Mouse (Mus musculus) T-helper 1 cell (primary cell): Measurements from ENCODE around the gene Cflar.
"Not testable (repeated sequence)": the region's sequence is repeated elsewhere in the genome, so short reads cannot be mapped to it uniquely, and the experiment has no call there.

ENCODE experiments used
- in situ Hi-C: fragments of 300-600 bp; cut with MboI, MseI; formaldehyde crosslinking; loops from one replicate; pipeline ENCODE4 v1.15.1; 2025; ENCODE audit warnings: high pct_unique_total_duplicates

The Cflar gene

DNA sequence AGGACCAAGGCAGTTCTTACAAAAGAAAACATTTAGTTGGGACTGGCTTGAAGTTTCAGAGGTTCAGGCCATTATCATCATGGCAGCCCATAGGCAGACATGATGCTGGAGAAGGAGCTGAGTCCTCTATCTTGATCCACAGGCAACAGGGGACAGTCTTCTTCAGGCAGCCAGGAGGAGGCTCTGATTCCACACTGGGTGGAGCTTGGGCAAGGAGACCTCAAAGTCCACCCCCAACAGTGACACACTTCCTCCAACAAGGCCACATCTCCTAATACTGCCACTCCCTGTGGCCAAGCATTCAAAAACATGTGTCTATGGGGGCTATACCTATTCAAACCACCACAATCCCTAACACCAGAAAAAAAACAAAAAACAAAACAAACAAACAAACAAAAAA lies 62.0 kb downstream of the Cflar start:
- in situ Hi-C loops, result loop anchor here (10.0 kb wide), 1 partner anchor 462 kb away; the partner anchor contains the start of gene Als2

GRCm38 (mm10) chr1:58773905-58774304 lies 62.6 kb downstream of the Cflar start:
- in situ Hi-C loops, result loop anchor here (10.0 kb wide), 1 partner anchor 461 kb away; the partner anchor contains the start of gene Als2

DNA sequence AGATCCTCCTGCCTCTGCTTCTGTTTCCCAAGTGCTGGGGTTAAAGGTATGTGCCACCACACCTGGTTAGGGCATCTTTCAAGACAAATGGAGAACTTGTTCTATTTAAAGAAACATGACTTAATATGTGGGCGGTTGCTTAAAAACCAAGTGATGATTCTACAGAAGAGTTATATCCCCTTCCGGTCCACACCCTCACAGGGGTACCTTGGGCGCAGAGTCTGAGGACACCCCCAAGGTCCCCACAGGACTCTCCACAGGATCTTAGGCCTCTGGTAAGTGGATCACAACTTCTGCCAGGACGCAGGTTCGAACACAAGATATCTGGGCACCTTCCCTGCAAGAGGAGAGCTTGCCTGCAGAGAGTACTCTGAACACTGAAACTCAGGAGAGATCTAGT lies 64.1 kb downstream of the Cflar start:
- in situ Hi-C loops, result loop anchor here (10.0 kb wide), 1 partner anchor 459 kb away; the partner anchor contains the start of gene Als2

DNA sequence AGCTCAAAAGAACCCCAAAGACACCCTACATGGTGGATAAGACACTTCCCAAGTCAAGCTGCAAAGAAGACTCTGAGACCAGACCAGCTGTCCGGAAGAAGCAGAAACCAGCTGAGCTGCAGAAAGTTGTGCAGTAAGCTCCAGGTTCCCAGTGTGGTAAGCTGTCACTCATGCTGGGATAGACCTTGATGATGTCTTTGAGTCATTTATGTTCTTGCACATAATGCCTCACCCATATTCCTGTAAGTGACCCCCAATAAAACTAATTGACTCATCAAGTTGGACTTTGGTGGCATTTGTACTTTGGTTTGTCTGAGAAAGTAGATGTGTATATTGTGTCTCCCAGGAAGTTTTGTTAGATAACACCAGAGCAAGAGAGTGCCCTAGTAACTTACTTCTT lies 66.3 kb downstream of the Cflar start:
- in situ Hi-C loops, result loop anchor here (10.0 kb wide), 1 partner anchor 457 kb away; the partner anchor contains the start of gene Als2

GRCm38 (mm10) chr1:58778226-58778625 lies 66.9 kb downstream of the Cflar start:
- in situ Hi-C loops, result loop anchor here (10.0 kb wide), 1 partner anchor 457 kb away; the partner anchor contains the start of gene Als2

- in situ Hi-C loops, result loop anchor here (5.0 kb wide), 2 partner anchors 51 to 111 kb away; no protein-coding TSS in a partner anchor
Observed at GRCm38 (mm10) chr1:58786276-58786675, 75.0 kb downstream of the Cflar start.

- in situ Hi-C loops, result loop anchor here (5.0 kb wide), 2 partner anchors 49 to 109 kb away; no protein-coding TSS in a partner anchor
Observed at GRCm38 (mm10) chr1:58788410-58788809, 77.1 kb downstream of the Cflar start.

- in situ Hi-C loops, result no loop called here
Observed at GRCm38 (mm10) chr1:58794705-58795104, 83.4 kb downstream of the Cflar start.

- in situ Hi-C loops, result no loop called here
Observed at GRCm38 (mm10) chr1:58795291-58796058, 84.2 kb downstream of the Cflar start, which contains the start of gene Casp8. Casp8 (plus strand) TSS chr1:58795374.

DNA sequence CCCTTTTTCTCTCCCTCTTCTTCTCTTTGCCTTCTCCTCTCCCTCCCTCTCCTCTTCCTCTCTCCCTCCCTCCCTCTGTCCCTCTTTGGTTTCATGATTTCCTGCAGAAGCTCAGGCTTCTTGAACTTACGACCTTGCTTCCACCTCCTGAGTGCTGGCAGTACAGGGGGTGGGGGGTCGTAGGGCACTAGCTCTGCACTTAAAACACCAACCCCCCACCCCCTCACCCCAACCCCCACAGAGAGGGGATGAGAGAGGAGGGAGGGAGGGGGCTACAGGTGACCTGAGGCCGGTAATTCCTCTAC lies 84.7 kb downstream of the Cflar start:
- in situ Hi-C loops, result no loop called here

- in situ Hi-C loops, result no loop called here
Observed at GRCm38 (mm10) chr1:58796853-58797252, 85.5 kb downstream of the Cflar start.

DNA sequence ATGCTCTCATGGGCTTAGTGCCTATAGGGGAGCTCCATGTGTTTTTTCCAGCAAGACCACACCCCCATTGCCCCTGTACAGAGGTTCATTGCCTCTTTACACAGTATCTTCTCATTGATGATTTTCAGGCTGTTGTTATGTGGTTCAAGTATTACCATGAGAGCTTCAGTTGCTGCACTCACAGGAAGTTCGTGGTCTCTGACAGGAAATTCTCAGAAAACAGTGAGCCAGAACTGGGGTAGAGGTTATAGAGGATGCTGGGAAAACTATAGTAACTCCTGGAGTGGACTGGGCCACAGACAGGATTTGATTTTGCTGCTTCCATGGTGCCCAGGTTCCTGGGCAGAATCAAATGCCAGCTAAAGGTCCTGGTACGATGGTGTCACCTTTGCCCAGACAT lies 86.1 kb downstream of the Cflar start:
- in situ Hi-C loops, result no loop called here

GRCm38 (mm10) chr1:58798911-58799310 lies 87.6 kb downstream of the Cflar start:
- in situ Hi-C loops, result no loop called here

DNA sequence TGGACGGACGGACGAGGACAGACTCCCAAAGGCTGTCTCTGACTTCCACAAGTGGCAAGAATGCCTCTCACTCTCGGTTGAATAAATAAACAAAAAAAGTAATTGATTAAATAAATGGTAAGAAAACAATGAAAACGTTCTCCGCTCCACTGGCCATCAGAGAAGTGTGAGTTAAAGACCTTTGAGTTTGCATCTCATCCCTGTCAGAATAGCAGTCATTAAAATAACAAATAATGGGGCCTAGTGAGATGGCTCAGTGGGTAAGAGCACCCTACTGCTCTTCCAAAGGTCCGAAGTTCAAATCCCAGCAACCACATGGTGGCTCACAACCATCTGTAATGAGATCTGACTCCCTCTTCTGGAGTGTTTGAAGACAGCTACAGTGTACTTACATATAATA lies 89.3 kb downstream of the Cflar start:
- in situ Hi-C loops, result not testable (repeated sequence)

GRCm38 (mm10) chr1:58801558-58802285 lies 90.4 kb downstream of the Cflar start:
- in situ Hi-C loops, result no loop called here

- in situ Hi-C loops, result no loop called here
Observed at GRCm38 (mm10) chr1:58802322-58803273, 91.3 kb downstream of the Cflar start.

DNA sequence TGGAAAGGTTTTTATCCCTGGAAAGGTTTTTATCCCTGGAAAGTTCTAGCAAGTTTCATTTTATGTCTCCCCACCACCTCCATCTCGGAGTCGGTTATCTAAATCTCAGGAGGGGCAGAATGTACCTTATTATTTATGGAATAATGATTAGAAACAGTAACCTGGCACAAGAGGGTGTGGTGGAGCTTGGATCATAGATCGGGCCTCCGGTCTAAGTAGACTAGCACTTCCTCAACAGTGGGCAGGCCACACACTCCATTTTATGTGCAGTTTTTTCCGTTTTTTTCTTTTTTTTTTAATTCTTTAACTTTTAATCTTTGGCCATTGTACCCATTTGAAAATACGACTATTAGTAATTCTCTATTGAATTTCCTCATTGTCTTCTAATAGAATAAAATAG lies 92.2 kb downstream of the Cflar start:
- in situ Hi-C loops, result no loop called here

GRCm38 (mm10) chr1:58806651-58807050 lies 95.3 kb downstream of the Cflar start:
- in situ Hi-C loops, result no loop called here
